Mouse (Mus musculus) MEL (cell line): ENCODE results near the gene Ppt2.

ENCODE experiments used
- CTCF ChIP-seq, 3 experiments: IDR thresholded peaks in 2 of 3; conservative IDR thresholded peaks in 1 of 3; 2 replicates each; pipeline ENCODE4 v1.5.1; 2011 to 2012; ENCODE audit warnings: low read length in 3 of 3, low read depth in 2 of 3, mild to moderate bottlenecking in 2 of 3, improper control_type of control experiment in 1 of 3, inconsistent platforms in 1 of 3, mixed read lengths in 1 of 3, moderate library complexity in 1 of 3; ENCODE audit not compliant: control insufficient read depth in 1 of 3, insufficient read depth in 1 of 3, poor library complexity in 1 of 3, severe bottlenecking in 1 of 3
- E2F4 ChIP-seq: IDR thresholded peaks from 2 replicates; pipeline ENCODE4 v1.6.1; 2011; ENCODE audit warnings: low read depth, low read length, improper control_type of control experiment, borderline replicate concordance
- POLR2A ChIP-seq, 2 experiments: IDR thresholded peaks; 2 replicates each; pipeline ENCODE4 v1.6.1; 2011 to 2012; ENCODE audit warnings: low read length in 2 of 2, mild to moderate bottlenecking in 2 of 2, control low read depth in 1 of 2, improper control_type of control experiment in 1 of 2, low read depth in 1 of 2, moderate library complexity in 1 of 2; ENCODE audit not compliant: control insufficient read depth in 1 of 2, insufficient read depth in 1 of 2, poor library complexity in 1 of 2
- TCF12 ChIP-seq: IDR thresholded peaks from 2 replicates; pipeline ENCODE4 v1.6.1; 2014; ENCODE audit warnings: low read depth, mild to moderate bottlenecking, inconsistent platforms, low read length, improper control_type of control experiment, moderate library complexity
- USF1 ChIP-seq: IDR thresholded peaks from 2 replicates; pipeline ENCODE4 v1.6.1; 2014; ENCODE audit warnings: low read depth, mild to moderate bottlenecking, inconsistent platforms, low read length, improper control_type of control experiment, moderate library complexity

GRCm38 (mm10) chr17:34597566-34598095, 30.7 kb downstream of the Ppt2 start, which contains the start of gene Ager:
- TF ChIP-seq CTCF (IDR thresholded peaks at IDR 0.05 in 2 of 3, conservative IDR thresholded peaks at IDR 0.05 in 1 of 3; ENCODE audit: control insufficient read depth in 1 of 3, insufficient read depth in 1 of 3, low read depth in 2 of 3, low read length in 3 of 3, poor library complexity in 1 of 3, severe bottlenecking in 1 of 3) (no peak), POLR2A (IDR thresholded peaks at IDR 0.05; ENCODE audit: control insufficient read depth in 1 of 2, insufficient read depth in 1 of 2, low read depth in 1 of 2, low read length in 2 of 2, poor library complexity in 1 of 2) (no peak), E2F4 (no peak), TCF12 (no peak), USF1 (no peak)
